ENCODE assay signal across 8 mouse cellular contexts in the genomic region with DNA sequence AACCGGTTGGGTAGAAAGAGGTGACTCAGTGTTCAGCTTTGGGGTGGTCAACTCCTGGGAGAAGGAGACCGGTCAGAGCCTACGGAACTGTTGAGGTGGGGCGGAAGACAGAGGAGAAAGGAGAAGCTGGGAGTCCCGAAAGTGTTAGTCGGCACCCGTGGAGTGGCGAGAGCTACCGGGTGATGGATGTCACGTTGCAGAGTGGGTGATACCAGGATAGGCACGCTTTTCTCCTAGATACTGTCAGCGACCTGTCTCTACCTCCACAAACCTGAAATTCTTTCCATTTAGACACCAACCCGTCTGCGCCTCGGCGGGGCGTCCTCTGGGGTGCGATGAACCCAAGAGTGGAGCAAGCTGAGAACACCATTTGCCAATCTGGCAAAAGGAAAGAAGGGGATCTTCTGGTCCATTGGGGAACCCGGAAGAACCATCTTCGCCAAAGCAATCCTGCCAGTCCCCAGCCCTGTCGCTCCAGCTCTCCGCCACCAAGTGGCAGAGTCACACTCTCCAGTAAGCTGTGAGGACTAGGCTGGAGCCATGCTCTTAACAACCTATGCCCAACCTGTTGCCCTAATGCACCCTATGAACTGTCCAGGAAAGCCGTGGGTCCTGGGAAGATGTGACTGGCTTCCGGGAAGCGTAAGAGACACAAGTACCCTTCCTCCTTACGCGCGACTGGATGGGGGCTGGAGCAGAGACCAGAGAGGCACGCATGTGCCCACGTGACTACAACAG. TPM values are rescaled to one million over a fixed set of nuclear protein-coding genes. Genes with fewer than 3 reads are reported as not detected.
A peak's percentile ranks its signal among the peaks of the same experiment; 100 is the strongest.
DNase-seq lines count a peak whose midpoint lies in the region; ATAC-seq and TF ChIP-seq lines count a peak whose summit lies in the region.

A gene (minus strand): TSS at position 628 of the 738 bp plus-strand sequence.

- peak within 1 kb of the TSS; percentile 31; the same call in 1 of the 2 replicates for H3K4me3 ChIP-seq in spleen, adult 2 months (ENCODE audit: extremely low read depth, insufficient read depth, insufficient read length)
- no peak within 1 kb of the TSS for H3K4me3 ChIP-seq in forebrain, embryonic 11.5 days (ENCODE audit: low read depth, low read length)
- H3K4me3 ChIP-seq in thymus, adult 2 months (ENCODE audit: control insufficient read depth, insufficient read depth, low read length): peak within 1 kb of the TSS; percentile 61

- peaks cover 34% of the 10 kb centered on the region for H3K27me3 ChIP-seq in spleen, adult 2 months (ENCODE audit: control insufficient read depth, insufficient read depth, low read length)
- H3K27me3 ChIP-seq in forebrain, embryonic 11.5 days (ENCODE audit: control insufficient read depth, insufficient read depth, low read length): peaks cover 91% of the 10 kb centered on the region
- H3K27me3 ChIP-seq in thymus, adult 2 months (ENCODE audit: control insufficient read depth, insufficient read depth, low read length): peaks cover 39% of the 10 kb centered on the region

- H3K27ac ChIP-seq in spleen, adult 2 months (ENCODE audit: insufficient read depth, low read length): no peak within 1 kb of the TSS
- H3K27ac ChIP-seq in forebrain, embryonic 11.5 days (ENCODE audit: low read depth, low read length): no peak within 1 kb of the TSS
- H3K27ac ChIP-seq in thymus, adult 2 months (ENCODE audit: control insufficient read depth, insufficient read depth, low read length): no peak within 1 kb of the TSS

- no peak for TF ChIP-seq POLR2A in spleen, adult 2 months (IDR thresholded peaks at IDR 0.05; ENCODE audit: low read depth, low read length)
- TF ChIP-seq POLR2A in thymus, adult 2 months (IDR thresholded peaks at IDR 0.05; ENCODE audit: control insufficient read depth, extremely low read depth, insufficient read depth, low read length, poor library complexity): no peak

- TF ChIP-seq CTCF in spleen, adult 2 months (IDR thresholded peaks at IDR 0.05; ENCODE audit: extremely low read depth, insufficient read depth, insufficient read length, insufficient replicate concordance): 0 out of 2 replicates have a peak, but pooled peaks have one; percentile 13
- peak; percentile 50; the same call in 1 of the 2 replicates for TF ChIP-seq CTCF in thymus, adult 2 months (IDR thresholded peaks at IDR 0.05; ENCODE audit: borderline replicate concordance, control insufficient read depth, extremely low read depth, insufficient read depth, low read length, poor library complexity)

- 4% methylated on average over 30 of the region's 30 CpGs for WGBS in spleen, adult 2 months
- WGBS in forebrain, embryonic 11.5 days: under 1% methylated on average over 30 of the region's 30 CpGs
- WGBS in thymus, adult 2 months: 3% methylated on average over 30 of the region's 30 CpGs

- no peak within 1 kb of the TSS for H3K9ac ChIP-seq in forebrain, embryonic 11.5 days (ENCODE audit: low read length)

- H3K9me3 ChIP-seq in forebrain, embryonic 11.5 days (ENCODE audit: control insufficient read depth, low read length): no peaks in the 10 kb centered on the region

- peaks cover 12% of the 10 kb centered on the region; the same call in 1 of the 2 replicates for H3K4me1 ChIP-seq in spleen, adult 2 months (ENCODE audit: control insufficient read depth, insufficient read depth, insufficient read length)
- H3K4me1 ChIP-seq in forebrain, embryonic 11.5 days (replicated peaks; ENCODE audit: control insufficient read depth, insufficient read depth, low read length): peaks cover 6% of the 10 kb centered on the region
- H3K4me1 ChIP-seq in thymus, adult 2 months (replicated peaks; ENCODE audit: control insufficient read depth, insufficient read depth, low read length): peaks cover 20% of the 10 kb centered on the region

- peak within 1 kb of the TSS; percentile 31 for H3K4me2 ChIP-seq in forebrain, embryonic 11.5 days (ENCODE audit: low read depth, low read length, severe bottlenecking)

- DNase-seq in spleen, adult 2 months (ENCODE audit: low read depth in 1 of 2, low spot score in 2 of 2): no peak
- no peak for DNase-seq in spleen, postnatal 36 days (ENCODE audit: low spot score in 2 of 2)
- peak; percentile 75 for DNase-seq in forebrain, embryonic 11.5 days (ENCODE audit: low spot score)
- peak; percentile 60 for DNase-seq in kidney, adult 11 months
- DNase-seq in thymus, adult 2 months: peak; percentile 62
- no peak for DNase-seq in right cerebral cortex, postnatal 4 days
- DNase-seq in layer of hippocampus, adult 18-20 months (ENCODE audit: low spot score in 2 of 2): no peak

- no peaks in the 10 kb centered on the region for H3K36me3 ChIP-seq in spleen, adult 2 months (ENCODE audit: control insufficient read depth, insufficient read depth, low read length)
- no peaks in the 10 kb centered on the region for H3K36me3 ChIP-seq in forebrain, embryonic 11.5 days (ENCODE audit: control insufficient read depth, insufficient read depth, low read length)
- no peaks in the 10 kb centered on the region for H3K36me3 ChIP-seq in thymus, adult 2 months (ENCODE audit: control insufficient read depth, insufficient read depth, low read length)

- ATAC-seq in forebrain, embryonic 11.5 days (replicated peaks; ENCODE audit: low FRiP score): peak; percentile 60
- ATAC-seq in megakaryocyte, adult 5-6 weeks (ENCODE audit: poor library complexity, severe bottlenecking): peak; percentile 53

RNA-seq across cellular contexts. Expression of the gene that starts here (rescaled TPM):
- not detected in 2 replicates for polyA plus RNA-seq in spleen, adult 2 months (2012; rRNA removed)
- not detected in 2 replicates for polyA plus RNA-seq in forebrain, embryonic 11.5 days (2014; fragmentation: Nextera tagmentation; extraction: Ambion mirVana)
- not detected in 2 replicates for total RNA-seq in megakaryocyte, adult 5-6 weeks (2015)
- not detected in 2 replicates for total RNA-seq in megakaryocyte, adult 5-6 weeks (2017)
- polyA plus RNA-seq in thymus, adult 2 months (2012; rRNA removed): not detected in 2 replicates
- total RNA-seq in layer of hippocampus, adult 18-20 months (2021): not detected

Comparison
In these comparisons a context has a peak if more than half of its experiments do, and no peak if none do; other contexts are left out.
1. Peak in DNase-seq, ATAC-seq and H3K4me2 ChIP-seq in forebrain, embryonic 11.5 days; RNA of the gene not detected or under 1 TPM.
2. Peak in ATAC-seq in megakaryocyte, adult 5-6 weeks; RNA of the gene not detected or under 1 TPM.
3. Peak in DNase-seq and H3K4me3 ChIP-seq in thymus, adult 2 months; RNA of the gene not detected or under 1 TPM.